Comparison of ENCODE assay signal across 10 mouse cellular contexts in genomic region chr3:135522618-135523355, GRCm38 (mm10). TPM values are rescaled to one million over a fixed set of nuclear protein-coding genes. Genes with fewer than 3 reads are reported as not detected.
DNase-seq lines count a peak whose midpoint lies in the region; ATAC-seq and TF ChIP-seq lines count a peak whose summit lies in the region.
"Had no signal": no experiment of that assay in that cellular context is flagged by ENCODE, and none has a peak within 500 bp of the region (broad histone marks: within the 10 kb centered on the region; RNA-seq: fewer than 3 reads in every experiment).

No protein-coding gene starts in this region.

- peak overlapping the region; percentile 41 for H3K27ac ChIP-seq in forebrain, embryonic 10.5 days
- no peak overlapping the region for H3K27ac ChIP-seq in forebrain, embryonic 13.5 days
- H3K27ac ChIP-seq in lung, embryonic 15.5 days: peak overlapping the region; percentile 43
- H3K27ac ChIP-seq in heart, postnatal 0 days (ENCODE audit: low read depth): peak overlapping the region; percentile 92
- H3K27ac ChIP-seq in neural tube, embryonic 13.5 days (replicated peaks): no peak overlapping the region
- H3K27ac ChIP-seq: forebrain, embryonic 12.5 days had no signal

- WGBS in forebrain, embryonic 10.5 days: 65% methylated on average over 16 of the region's 16 CpGs
- WGBS in forebrain, embryonic 13.5 days: 63% methylated on average over 16 of the region's 16 CpGs
- WGBS in lung, embryonic 15.5 days: 31% methylated on average over 16 of the region's 16 CpGs
- 31% methylated on average over 16 of the region's 16 CpGs for WGBS in heart, postnatal 0 days
- WGBS in neural tube, embryonic 13.5 days: 56% methylated on average over 16 of the region's 16 CpGs

- DNase-seq in forebrain, embryonic 10.5 days (ENCODE audit: extremely low spot score, low spot score): no peak
- no peak for DNase-seq in lung, postnatal 25 days (ENCODE audit: low spot score)
- no peak for DNase-seq in heart, postnatal 0 days (ENCODE audit: low spot score)
- no peak for DNase-seq in layer of hippocampus, postnatal 10 days (ENCODE audit: low spot score in 2 of 2)
- DNase-seq in layer of hippocampus, adult 18-20 months (ENCODE audit: low spot score in 2 of 2): no peak

- no peaks in the 10 kb centered on the region for H3K9me3 ChIP-seq in forebrain, embryonic 10.5 days
- H3K9me3 ChIP-seq in forebrain, embryonic 13.5 days (replicated peaks): no peaks in the 10 kb centered on the region
- H3K9me3 ChIP-seq in lung, embryonic 15.5 days: no peaks in the 10 kb centered on the region
- no peaks in the 10 kb centered on the region for H3K9me3 ChIP-seq in heart, postnatal 0 days (replicated peaks; ENCODE audit: control insufficient read depth, low read length)
- H3K9me3 ChIP-seq in neural tube, embryonic 13.5 days: no peaks in the 10 kb centered on the region
- H3K9me3 ChIP-seq: forebrain, embryonic 12.5 days had no signal

- H3K4me3 ChIP-seq in forebrain, embryonic 10.5 days: no peak overlapping the region
- H3K4me3 ChIP-seq in forebrain, embryonic 13.5 days: no peak overlapping the region
- H3K4me3 ChIP-seq in lung, embryonic 15.5 days: 0 out of 2 replicates have a peak overlapping the region, but pooled peaks have one; percentile 9
- H3K4me3 ChIP-seq in heart, postnatal 0 days (ENCODE audit: low read depth, low read length): peak overlapping the region; percentile 12; the same call in 1 of the 2 replicates
- H3K4me3 ChIP-seq in neural tube, embryonic 13.5 days: no peak overlapping the region
- H3K4me3 ChIP-seq: forebrain, embryonic 12.5 days had no signal

- H3K4me1 ChIP-seq in forebrain, embryonic 10.5 days: peaks cover 10% of the 10 kb centered on the region
- peaks cover 6% of the 10 kb centered on the region; the same call in 1 of the 2 replicates for H3K4me1 ChIP-seq in forebrain, embryonic 13.5 days
- H3K4me1 ChIP-seq in lung, embryonic 15.5 days: peaks cover 8% of the 10 kb centered on the region
- peaks cover 26% of the 10 kb centered on the region for H3K4me1 ChIP-seq in heart, postnatal 0 days (ENCODE audit: control insufficient read depth, insufficient read depth)
- 0 out of 2 replicates have a peak, but pooled peaks cover 5% of the 10 kb centered on the region for H3K4me1 ChIP-seq in neural tube, embryonic 13.5 days (replicated peaks)

- TF ChIP-seq EP300 in heart, postnatal 0 days (IDR thresholded peaks at IDR 0.05; ENCODE audit: low read depth): no peak

- no peaks in the 10 kb centered on the region for H3K36me3 ChIP-seq in forebrain, embryonic 10.5 days (replicated peaks)
- no peaks in the 10 kb centered on the region for H3K36me3 ChIP-seq in forebrain, embryonic 13.5 days (ENCODE audit: poor library complexity, severe bottlenecking)
- H3K36me3 ChIP-seq in lung, embryonic 15.5 days: no peaks in the 10 kb centered on the region
- H3K36me3 ChIP-seq in heart, postnatal 0 days (replicated peaks; ENCODE audit: control insufficient read depth, insufficient read depth, low read length): peaks cover 10% of the 10 kb centered on the region; the same call in 1 of the 2 replicates
- H3K36me3 ChIP-seq in neural tube, embryonic 13.5 days: no peaks in the 10 kb centered on the region
- H3K36me3 ChIP-seq: forebrain, embryonic 12.5 days had no signal

- H3K9ac ChIP-seq in forebrain, embryonic 13.5 days: no peak overlapping the region
- H3K9ac ChIP-seq in lung, embryonic 15.5 days: no peak overlapping the region
- no peak overlapping the region for H3K9ac ChIP-seq in heart, postnatal 0 days (replicated peaks; ENCODE audit: low read depth, low read length)
- H3K9ac ChIP-seq in neural tube, embryonic 13.5 days: no peak overlapping the region
- H3K9ac ChIP-seq: forebrain, embryonic 12.5 days had no signal

- no peak for ATAC-seq in forebrain, embryonic 13.5 days
- peak; percentile 76; the same call in 1 of the 2 replicates for ATAC-seq in lung, embryonic 15.5 days (ENCODE audit: borderline replicate concordance, extremely low read depth, low FRiP score, low TSS enrichment)
- peak; percentile 56 for ATAC-seq in heart, postnatal 0 days (ENCODE audit: insufficient read depth, low read depth)
- ATAC-seq in neural tube, embryonic 13.5 days (ENCODE audit: low read depth): no peak
- ATAC-seq: activated CD4-positive, CD25-positive, alpha-beta regulatory T cell, adult 4 months had no signal

- H3K27me3 ChIP-seq in forebrain, embryonic 10.5 days (ENCODE audit: poor library complexity, severe bottlenecking): no peaks in the 10 kb centered on the region
- no peaks in the 10 kb centered on the region for H3K27me3 ChIP-seq in forebrain, embryonic 13.5 days
- no peaks in the 10 kb centered on the region for H3K27me3 ChIP-seq in lung, embryonic 15.5 days
- H3K27me3 ChIP-seq in heart, postnatal 0 days (ENCODE audit: control insufficient read depth, insufficient read depth, low read length): no peaks in the 10 kb centered on the region
- H3K27me3 ChIP-seq in neural tube, embryonic 13.5 days: no peaks in the 10 kb centered on the region
- H3K27me3 ChIP-seq: forebrain, embryonic 12.5 days had no signal

- no peak for TF ChIP-seq CTCF in heart, postnatal 0 days (IDR thresholded peaks at IDR 0.05; ENCODE audit: low read depth)

- no peak overlapping the region for H3K4me2 ChIP-seq in forebrain, embryonic 13.5 days
- H3K4me2 ChIP-seq in lung, embryonic 15.5 days: peak overlapping the region; percentile 37
- H3K4me2 ChIP-seq in heart, postnatal 0 days (ENCODE audit: low read depth, low read length): peak overlapping the region; percentile 35
- peak overlapping the region; percentile 9; the same call in 1 of the 2 replicates for H3K4me2 ChIP-seq in neural tube, embryonic 13.5 days
- H3K4me2 ChIP-seq: forebrain, embryonic 12.5 days had no signal

RNA-seq across cellular contexts. Expression of gene Manba, which starts 37.4 kb away (rescaled TPM):
- 3.9 and 4.4 TPM in 2 replicates for polyA plus RNA-seq in forebrain, embryonic 10.5 days (2016; fragmentation: Nextera tagmentation; extraction: Ambion mirVana)
- polyA plus RNA-seq in forebrain, embryonic 13.5 days (2015; fragmentation: Nextera tagmentation; extraction: Ambion mirVana): 2.8 and 3.1 TPM in 2 replicates
- 10.8 TPM in 2 replicates for polyA plus RNA-seq in lung, embryonic 15.5 days (2015; fragmentation: Nextera tagmentation; extraction: Ambion mirVana)
- 30.1 and 36.0 TPM in 2 replicates for total RNA-seq in heart, postnatal 0 days (2014; rRNA removed; ENCODE audit: low replicate concordance)
- 19.8 and 20.6 TPM in 2 replicates for polyA plus RNA-seq in heart, postnatal 0 days (2015; fragmentation: Nextera tagmentation; extraction: Ambion mirVana)
- polyA plus RNA-seq in neural tube, embryonic 13.5 days (2015; fragmentation: Nextera tagmentation; extraction: Ambion mirVana): 4.6 and 5.9 TPM in 2 replicates
- 1 to 10 TPM; 6.9 to 8.0 TPM for total RNA-seq in layer of hippocampus, postnatal 10 days (2021)
- total RNA-seq in layer of hippocampus, adult 18-20 months (2021): 1 to 10 TPM; 8.5 TPM

Comparison
In these comparisons a context has a peak if more than half of its experiments do, and no peak if none do; other contexts are left out.
1. H3K27ac ChIP-seq: peak in forebrain, embryonic 10.5 days (single experiment), lung, embryonic 15.5 days (single experiment) and heart, postnatal 0 days (single experiment); none in forebrain, embryonic 13.5 days (single experiment) and neural tube, embryonic 13.5 days (single experiment).
2. H3K4me3 ChIP-seq: peak in lung, embryonic 15.5 days (single experiment) and heart, postnatal 0 days (single experiment); none in forebrain, embryonic 10.5 days (single experiment), forebrain, embryonic 13.5 days (single experiment) and neural tube, embryonic 13.5 days (single experiment).
3. ATAC-seq: peak in lung, embryonic 15.5 days (single experiment) and heart, postnatal 0 days (single experiment); none in forebrain, embryonic 13.5 days (single experiment) and neural tube, embryonic 13.5 days (single experiment).